Mouse (Mus musculus): ENCODE results near the gene Fgfr2. TPM values are rescaled to one million over a fixed set of nuclear protein-coding genes. Genes with fewer than 3 reads are reported as not detected.

Gene Fgfr2
- polyA plus RNA-seq, 1 experiment from 2014 or later, result 86.9 TPM

DNA sequence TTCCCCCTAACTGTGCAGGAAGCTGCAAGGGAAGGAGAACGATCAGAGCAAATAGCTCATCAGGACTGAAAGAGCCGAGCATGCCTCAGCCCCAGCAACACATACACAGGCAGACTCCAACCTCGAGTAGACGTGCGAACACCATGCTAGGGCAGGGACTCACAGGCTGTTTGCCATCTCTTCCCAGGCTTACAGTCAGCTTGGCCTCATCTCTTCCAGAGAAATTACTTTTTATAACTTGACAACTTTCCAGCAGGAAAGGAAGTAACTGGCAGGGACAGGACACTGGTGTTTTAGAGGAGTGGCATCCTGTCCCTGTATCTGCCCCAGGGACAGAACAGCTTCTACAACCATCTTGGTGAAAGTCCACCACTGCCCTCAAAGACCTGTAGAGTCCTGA is 879.9 kb downstream of the Fgfr2 start:
- H3K36me3 ChIP-seq (ENCODE audit: control insufficient read depth, insufficient read depth, low read length), result peaks cover 7% of the 10 kb centered on the region; the same call in 1 of the 2 replicates
- no peak overlapping the region for H3K27ac ChIP-seq (ENCODE audit: low read depth, low read length)
- H3K9ac ChIP-seq (ENCODE audit: low read length), result no peak overlapping the region
- H3K9me3 ChIP-seq (ENCODE audit: control insufficient read depth, low read length), result no peaks in the 10 kb centered on the region
- ATAC-seq (ENCODE audit: insufficient read depth, low FRiP score, low TSS enrichment), result no peak
- 80% methylated on average over 5 of the region's 5 CpGs for WGBS
- no peaks in the 10 kb centered on the region for H3K27me3 ChIP-seq (ENCODE audit: control insufficient read depth, insufficient read depth, low read length)
- H3K4me3 ChIP-seq (ENCODE audit: low read depth, low read length), result no peak overlapping the region
- H3K4me1 ChIP-seq (ENCODE audit: control insufficient read depth, insufficient read depth, low read length), result peaks cover 17% of the 10 kb centered on the region
- no peak overlapping the region for H3K4me2 ChIP-seq (ENCODE audit: low read depth)
- no peak for DNase-seq (ENCODE audit: low spot score)

DNA sequence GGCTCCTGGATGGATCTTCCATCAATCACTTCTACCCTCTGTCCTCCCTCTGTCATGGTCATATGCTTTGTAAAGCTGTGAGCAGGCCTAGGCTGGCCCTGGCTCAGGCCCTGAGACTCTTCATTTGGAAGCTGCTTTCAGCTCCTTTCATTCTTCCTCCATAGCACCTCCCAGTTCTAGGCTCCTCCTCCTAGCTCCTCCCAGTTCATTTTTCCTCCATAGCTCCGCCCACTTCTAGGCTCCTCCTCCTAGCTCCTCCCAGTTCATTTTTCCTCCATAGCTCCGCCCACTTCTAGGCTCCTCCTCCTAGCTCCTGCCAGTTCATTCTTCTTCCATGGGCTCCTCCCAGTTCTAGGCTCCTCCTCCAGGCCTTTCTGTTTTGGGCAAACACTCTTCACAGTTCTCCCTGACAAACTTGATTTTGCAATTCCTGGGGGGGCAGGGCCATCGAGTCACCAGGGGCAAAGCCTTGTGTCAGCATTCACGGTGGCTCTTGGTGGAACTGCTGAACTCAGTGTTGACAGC is 880.5 kb downstream of the Fgfr2 start:
- Histone ChIP-seq H3K9me3 (ENCODE audit: control insufficient read depth, low read length) (no peaks in the 10 kb centered on the region), H3K36me3 (ENCODE audit: control insufficient read depth, insufficient read depth, low read length) (peaks cover 7% of the 10 kb centered on the region; the same call in 1 of the 2 replicates), H3K4me2 (ENCODE audit: low read depth) (no peak overlapping the region), H3K27ac (ENCODE audit: low read depth, low read length) (no peak overlapping the region), H3K4me1 (ENCODE audit: control insufficient read depth, insufficient read depth, low read length) (peaks cover 13% of the 10 kb centered on the region), H3K27me3 (ENCODE audit: control insufficient read depth, insufficient read depth, low read length) (no peaks in the 10 kb centered on the region), H3K4me3 (ENCODE audit: low read depth, low read length) (no peak overlapping the region), H3K9ac (ENCODE audit: low read length) (no peak overlapping the region)
- 47% methylated on average over 4 of the region's 4 CpGs for WGBS
- DNase-seq (ENCODE audit: low spot score) (no peak), ATAC-seq (ENCODE audit: insufficient read depth, low FRiP score, low TSS enrichment) (0 out of 2 replicates have a peak, but pooled peaks have one; percentile 36)

DNA sequence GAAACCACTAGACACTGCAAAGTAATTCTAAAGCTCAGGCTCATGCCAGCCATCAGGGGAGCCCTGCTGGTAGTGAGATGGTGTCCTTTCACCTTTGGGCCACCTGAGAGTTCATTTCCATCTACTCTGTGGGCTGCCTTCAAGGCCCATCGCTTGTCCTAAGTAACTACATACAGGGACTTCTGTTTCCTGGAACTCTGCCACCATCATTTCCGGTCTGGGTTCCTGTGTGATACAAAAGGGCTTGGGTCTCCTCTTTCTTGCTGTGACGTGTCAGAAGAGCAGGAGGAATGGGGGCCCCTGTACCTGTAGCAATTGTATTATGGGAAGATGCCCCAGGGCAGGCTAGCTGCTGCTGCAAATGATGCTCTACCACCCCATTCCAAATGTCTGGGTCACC is 884.2 kb downstream of the Fgfr2 start:
- Histone ChIP-seq H3K36me3 (ENCODE audit: control insufficient read depth, insufficient read depth, low read length) (peaks cover 4% of the 10 kb centered on the region), H3K27me3 (ENCODE audit: control insufficient read depth, insufficient read depth, low read length) (no peaks in the 10 kb centered on the region), H3K9me3 (ENCODE audit: control insufficient read depth, low read length) (no peaks in the 10 kb centered on the region), H3K27ac (ENCODE audit: low read depth, low read length) (no peak overlapping the region), H3K9ac (ENCODE audit: low read length) (no peak overlapping the region), H3K4me3 (ENCODE audit: low read depth, low read length) (no peak overlapping the region), H3K4me2 (ENCODE audit: low read depth) (no peak overlapping the region), H3K4me1 (ENCODE audit: control insufficient read depth, insufficient read depth, low read length) (no peaks in the 10 kb centered on the region)
- no peak for DNase-seq (ENCODE audit: low spot score)
- 93% methylated on average over 3 of the region's 3 CpGs for WGBS
- no peak for ATAC-seq (ENCODE audit: insufficient read depth, low FRiP score, low TSS enrichment)

DNA sequence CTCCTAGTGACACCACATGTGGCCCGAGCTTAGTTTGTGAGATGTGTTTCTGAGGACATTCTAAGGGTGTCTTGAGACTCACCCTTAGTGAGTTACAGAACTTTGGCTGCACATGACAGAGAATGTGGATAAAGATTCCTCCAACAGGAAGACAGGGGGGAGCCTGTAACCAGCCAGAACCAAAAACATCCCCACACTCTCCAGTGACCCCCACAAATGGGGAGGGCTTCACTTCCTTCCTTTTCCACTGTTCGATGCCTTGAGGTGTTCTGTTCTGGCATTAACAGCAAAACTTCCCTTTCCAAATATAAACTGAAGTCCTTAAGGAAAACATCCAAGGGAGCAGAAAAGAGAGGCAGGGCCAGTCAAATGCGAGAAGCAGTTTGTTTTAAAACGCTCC is 886.0 kb downstream of the Fgfr2 start:
- Histone ChIP-seq H3K4me1 (ENCODE audit: control insufficient read depth, insufficient read depth, low read length) (no peaks in the 10 kb centered on the region; the same call in 1 of the 2 replicates), H3K4me2 (ENCODE audit: low read depth) (no peak overlapping the region), H3K27me3 (ENCODE audit: control insufficient read depth, insufficient read depth, low read length) (no peaks in the 10 kb centered on the region), H3K36me3 (ENCODE audit: control insufficient read depth, insufficient read depth, low read length) (peaks cover 4% of the 10 kb centered on the region), H3K9me3 (ENCODE audit: control insufficient read depth, low read length) (no peaks in the 10 kb centered on the region), H3K27ac (ENCODE audit: low read depth, low read length) (no peak overlapping the region), H3K4me3 (ENCODE audit: low read depth, low read length) (no peak overlapping the region), H3K9ac (ENCODE audit: low read length) (no peak overlapping the region)
- ATAC-seq (ENCODE audit: insufficient read depth, low FRiP score, low TSS enrichment), result no peak
- WGBS, result 81% methylated on average over 4 of the region's 4 CpGs
- no peak for DNase-seq (ENCODE audit: low spot score)

DNA sequence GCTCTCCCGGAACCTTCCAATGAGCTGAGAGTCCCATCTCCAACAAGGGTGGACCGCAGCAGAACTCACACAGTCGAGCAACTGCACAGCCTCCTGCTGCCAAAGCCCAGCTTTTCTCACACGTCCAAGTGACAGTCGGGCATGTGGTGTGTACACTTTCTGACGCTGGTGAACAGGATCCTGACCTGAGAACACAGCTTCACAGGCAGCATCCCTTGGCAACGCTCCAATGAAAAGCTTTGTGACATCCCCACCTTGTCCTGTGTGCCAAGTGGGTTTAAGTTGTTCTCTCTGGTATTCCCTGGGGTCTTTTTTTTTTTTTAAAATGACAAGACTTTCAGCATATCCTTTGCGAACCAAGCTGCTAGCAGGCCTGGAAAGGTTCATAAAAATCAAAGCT is 886.4 kb downstream of the Fgfr2 start:
- ATAC-seq (ENCODE audit: insufficient read depth, low FRiP score, low TSS enrichment) (no peak), DNase-seq (ENCODE audit: low spot score) (no peak)
- Histone ChIP-seq H3K4me2 (ENCODE audit: low read depth) (no peak overlapping the region), H3K4me3 (ENCODE audit: low read depth, low read length) (no peak overlapping the region), H3K4me1 (ENCODE audit: control insufficient read depth, insufficient read depth, low read length) (no peaks in the 10 kb centered on the region; the same call in 1 of the 2 replicates), H3K9ac (ENCODE audit: low read length) (no peak overlapping the region), H3K27me3 (ENCODE audit: control insufficient read depth, insufficient read depth, low read length) (no peaks in the 10 kb centered on the region), H3K36me3 (ENCODE audit: control insufficient read depth, insufficient read depth, low read length) (peaks cover 4% of the 10 kb centered on the region), H3K9me3 (ENCODE audit: control insufficient read depth, low read length) (no peaks in the 10 kb centered on the region), H3K27ac (ENCODE audit: low read depth, low read length) (no peak overlapping the region)
- 84% methylated on average over 8 of the region's 8 CpGs for WGBS

DNA sequence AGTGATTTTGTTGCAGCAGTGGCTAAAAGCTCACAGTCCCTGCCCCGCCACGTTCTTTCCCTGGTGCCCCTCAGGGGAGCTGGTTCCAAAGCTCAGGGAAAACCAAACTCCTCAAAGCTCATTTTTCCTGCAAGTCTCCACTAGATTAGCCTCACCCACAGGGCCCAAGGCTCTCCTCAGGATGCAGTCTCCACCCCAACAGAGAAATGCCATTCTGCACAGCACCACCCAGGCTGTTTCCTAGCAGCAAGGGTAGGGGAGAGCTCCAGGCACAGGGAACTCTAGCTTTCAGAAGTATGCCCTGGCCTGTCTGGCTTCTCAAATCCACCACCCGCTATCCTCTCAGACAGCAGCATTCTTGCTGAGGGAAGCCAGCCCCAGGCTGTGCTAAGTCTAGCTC is 888.9 kb downstream of the Fgfr2 start:
- H3K9ac ChIP-seq (ENCODE audit: low read length), result no peak overlapping the region
- 66% methylated on average over 3 of the region's 3 CpGs for whole genome bisulfite sequencing
- no peaks in the 10 kb centered on the region; the same call in 1 of the 2 replicates for H3K4me1 ChIP-seq (ENCODE audit: control insufficient read depth, insufficient read depth, low read length)
- H3K4me3 ChIP-seq (ENCODE audit: low read depth, low read length), result no peak overlapping the region
- ATAC-seq (ENCODE audit: insufficient read depth, low FRiP score, low TSS enrichment) (no peak), DNase-seq (ENCODE audit: low spot score) (no peak)
- H3K4me2 ChIP-seq (ENCODE audit: low read depth), result no peak overlapping the region
- no peaks in the 10 kb centered on the region for H3K27me3 ChIP-seq (ENCODE audit: control insufficient read depth, insufficient read depth, low read length)
- H3K36me3 ChIP-seq (ENCODE audit: control insufficient read depth, insufficient read depth, low read length), result no peaks in the 10 kb centered on the region; the same call in 1 of the 2 replicates
- H3K9me3 ChIP-seq (ENCODE audit: control insufficient read depth, low read length), result no peaks in the 10 kb centered on the region
- H3K27ac ChIP-seq (ENCODE audit: low read depth, low read length), result no peak overlapping the region

DNA sequence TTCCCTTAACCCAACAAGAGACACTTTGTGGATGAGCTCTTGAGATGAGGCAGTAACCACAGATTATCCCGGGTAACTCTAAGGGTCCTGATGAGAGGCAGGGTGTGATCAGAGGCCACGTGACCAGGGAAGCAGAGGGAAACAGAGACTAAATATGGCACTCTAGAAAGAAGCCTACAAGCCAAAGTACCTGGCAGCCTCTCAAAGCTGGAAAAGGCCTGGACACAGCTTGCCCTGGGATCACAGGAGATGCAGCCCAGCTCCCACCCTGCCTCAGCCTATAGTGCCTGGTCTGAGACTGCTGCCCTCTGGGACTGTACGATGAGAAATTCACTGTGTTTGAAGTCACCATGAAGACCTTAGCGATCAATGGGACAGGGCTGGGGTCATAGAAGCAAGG is 889.4 kb downstream of the Fgfr2 start:
- Histone ChIP-seq H3K27ac (ENCODE audit: low read depth, low read length) (no peak overlapping the region), H3K9me3 (ENCODE audit: control insufficient read depth, low read length) (no peaks in the 10 kb centered on the region), H3K9ac (ENCODE audit: low read length) (no peak overlapping the region), H3K4me1 (ENCODE audit: control insufficient read depth, insufficient read depth, low read length) (no peaks in the 10 kb centered on the region; the same call in 1 of the 2 replicates), H3K4me3 (ENCODE audit: low read depth, low read length) (no peak overlapping the region), H3K27me3 (ENCODE audit: control insufficient read depth, insufficient read depth, low read length) (no peaks in the 10 kb centered on the region), H3K4me2 (ENCODE audit: low read depth) (no peak overlapping the region), H3K36me3 (ENCODE audit: control insufficient read depth, insufficient read depth, low read length) (no peaks in the 10 kb centered on the region; the same call in 1 of the 2 replicates)
- WGBS, result 84% methylated on average over 4 of the region's 4 CpGs
- ATAC-seq (ENCODE audit: insufficient read depth, low FRiP score, low TSS enrichment) (no peak), DNase-seq (ENCODE audit: low spot score) (no peak)

DNA sequence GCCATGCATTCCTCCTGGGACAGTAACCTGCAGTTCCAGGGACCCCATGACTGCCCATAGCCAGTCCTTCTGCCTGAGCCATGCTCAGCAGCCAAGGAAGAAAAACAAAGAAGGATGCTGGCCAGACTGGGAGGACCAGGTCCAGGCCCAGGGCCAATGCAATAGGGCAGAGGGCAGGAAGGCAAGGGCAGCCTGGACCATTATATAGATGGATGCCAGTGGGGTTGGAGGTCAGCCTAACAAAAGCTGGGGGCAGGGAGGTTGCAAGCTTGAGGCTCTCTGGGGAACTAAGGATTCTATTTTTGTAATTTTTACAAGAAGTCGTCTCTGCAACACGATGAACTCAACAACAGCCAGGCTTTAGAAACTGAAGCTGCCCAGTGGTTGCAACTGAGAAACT is 890.2 kb downstream of the Fgfr2 start:
- H3K9ac ChIP-seq (ENCODE audit: low read length), result no peak overlapping the region
- H3K36me3 ChIP-seq (ENCODE audit: control insufficient read depth, insufficient read depth, low read length), result no peaks in the 10 kb centered on the region; the same call in 1 of the 2 replicates
- no peak for ATAC-seq (ENCODE audit: insufficient read depth, low FRiP score, low TSS enrichment)
- no peak for DNase-seq (ENCODE audit: low spot score)
- H3K9me3 ChIP-seq (ENCODE audit: control insufficient read depth, low read length), result no peaks in the 10 kb centered on the region
- no peak overlapping the region for H3K4me2 ChIP-seq (ENCODE audit: low read depth)
- H3K4me3 ChIP-seq (ENCODE audit: low read depth, low read length), result no peak overlapping the region
- WGBS, result 35% methylated on average over 2 of the region's 2 CpGs
- H3K4me1 ChIP-seq (ENCODE audit: control insufficient read depth, insufficient read depth, low read length), result no peaks in the 10 kb centered on the region; the same call in 1 of the 2 replicates
- H3K27ac ChIP-seq (ENCODE audit: low read depth, low read length), result no peak overlapping the region
- no peaks in the 10 kb centered on the region for H3K27me3 ChIP-seq (ENCODE audit: control insufficient read depth, insufficient read depth, low read length)

DNA sequence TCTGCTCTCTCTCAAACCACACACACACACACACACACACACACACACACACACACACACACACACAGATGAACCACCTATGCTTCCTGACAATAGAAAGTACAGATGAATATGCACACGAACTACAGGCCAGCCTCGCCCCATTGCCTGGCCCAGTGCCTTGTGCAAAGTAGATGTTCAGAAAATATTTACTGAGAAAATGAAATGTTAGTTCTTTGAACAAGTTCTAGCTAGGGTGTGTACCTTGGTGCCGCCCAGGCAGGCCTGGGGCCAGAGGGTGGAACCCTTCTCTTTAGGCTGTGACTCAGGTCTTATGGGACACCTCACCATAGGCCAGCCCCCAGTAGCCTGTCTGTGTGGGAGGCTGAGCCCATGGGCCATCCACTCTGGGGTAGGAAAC is 891.7 kb downstream of the Fgfr2 start:
- H3K9me3 ChIP-seq (ENCODE audit: control insufficient read depth, low read length), result no peaks in the 10 kb centered on the region
- no peaks in the 10 kb centered on the region; the same call in 1 of the 2 replicates for H3K4me1 ChIP-seq (ENCODE audit: control insufficient read depth, insufficient read depth, low read length)
- no peak overlapping the region for H3K9ac ChIP-seq (ENCODE audit: low read length)
- no peak overlapping the region for H3K27ac ChIP-seq (ENCODE audit: low read depth, low read length)
- H3K4me3 ChIP-seq (ENCODE audit: low read depth, low read length), result no peak overlapping the region
- ATAC-seq (ENCODE audit: insufficient read depth, low FRiP score, low TSS enrichment) (no peak), DNase-seq (ENCODE audit: low spot score) (no peak)
- H3K27me3 ChIP-seq (ENCODE audit: control insufficient read depth, insufficient read depth, low read length), result no peaks in the 10 kb centered on the region
- H3K4me2 ChIP-seq (ENCODE audit: low read depth), result no peak overlapping the region
- WGBS, result 89% methylated on average over 3 of the region's 3 CpGs
- no peaks in the 10 kb centered on the region; the same call in 1 of the 2 replicates for H3K36me3 ChIP-seq (ENCODE audit: control insufficient read depth, insufficient read depth, low read length)
